Mouse (Mus musculus) forebrain, embryonic 16.5 days (tissue): ENCODE data around the gene Clstn1. TPM values are rescaled to one million over a fixed set of nuclear protein-coding genes. Genes with fewer than 3 reads are reported as not detected.
A peak's percentile ranks its signal among the peaks of the same experiment; 100 is the strongest.

Experiments used
- ATAC-seq: fragments of 200-750 bp; cut with Nextera tagmentation; 2 replicates; pipeline ENCODE4 v1.8.0; 2017; ENCODE audit warnings: mild to moderate bottlenecking, moderate library complexity
- H3K27ac ChIP-seq: fragments of 300-500 bp; sonication (generic); 2 replicates; pipeline ENCODE4 v1.5.1; 2014; ENCODE audit warnings: low read length, control low read depth
- H3K27me3 ChIP-seq: fragments of 300-500 bp; sonication (generic); replicated peaks from 2 replicates; pipeline ENCODE4 v1.6.1; 2014; ENCODE audit warnings: low read length; ENCODE audit not compliant: control insufficient read depth, insufficient read depth
- H3K36me3 ChIP-seq: fragments of 300-500 bp; sonication (generic); 2 replicates; pipeline ENCODE4 v1.6.1; 2014; ENCODE audit not compliant: control insufficient read depth, insufficient read depth
- H3K4me1 ChIP-seq: fragments of 300-500 bp; sonication (generic); replicated peaks from 2 replicates; pipeline ENCODE4 v1.6.1; 2014; ENCODE audit warnings: low read length; ENCODE audit not compliant: control insufficient read depth, insufficient read depth
- H3K4me2 ChIP-seq: fragments of 300-500 bp; sonication (generic); 2 replicates; pipeline ENCODE4 v1.6.1; 2014; ENCODE audit warnings: mild to moderate bottlenecking, low read length, control low read depth
- H3K4me3 ChIP-seq: fragments of 300-500 bp; sonication (generic); replicated peaks from 2 replicates; pipeline ENCODE4 v1.5.1; 2014; ENCODE audit warnings: mild to moderate bottlenecking, low read length, control low read depth
- H3K9ac ChIP-seq: fragments of 300-500 bp; sonication (generic); replicated peaks from 2 replicates; pipeline ENCODE4 v1.6.1; 2014; ENCODE audit warnings: low read depth, low read length, control low read depth
- H3K9me3 ChIP-seq: fragments of 300-500 bp; sonication (generic); 2 replicates; pipeline ENCODE4 v1.6.1; 2016; ENCODE audit warnings: low read length; ENCODE audit not compliant: control insufficient read depth
- WGBS: fragments of 180-500 bp; shearing (Covaris S2); extraction: QIAGEN DNeasy Blood & Tissue Kit; methylation state at CpG from one replicate; pipeline ENCODE4 v1.1.7; 2014; 5-methylcytosine and 5-hydroxymethylcytosine counted together
- polyA plus RNA-seq: library from polyadenylated mRNA; unstranded; fragments of >200 nt; fragmentation: Nextera tagmentation; extraction: Ambion mirVana; gene quantifications from 2 replicates; pipeline ENCODE4 v1.2.1, GENCODE M21; 2015

Clstn1 gene
- polyA plus RNA-seq, 1 experiment from 2014 or later, result 65.3 TPM

DNA sequence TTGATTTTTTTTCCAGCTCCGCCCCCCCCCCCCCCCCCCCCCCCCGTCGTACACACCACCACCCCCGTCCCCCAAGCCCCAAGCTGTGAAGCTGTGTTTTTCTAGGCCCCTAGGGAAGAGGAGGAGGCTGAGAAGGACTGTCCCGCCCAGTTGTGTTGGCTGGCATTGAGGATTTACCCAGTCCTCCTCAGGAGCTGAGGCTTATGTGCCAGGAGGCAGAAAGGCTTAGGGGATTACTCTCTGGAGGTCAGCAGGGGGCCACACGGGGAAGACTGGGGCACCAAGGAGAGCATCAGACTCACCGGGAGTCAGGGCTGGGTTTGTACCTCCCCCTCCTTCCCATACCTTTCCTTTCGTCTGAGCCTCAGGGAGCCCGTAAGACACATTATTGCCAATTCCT, 13.8 kb upstream of the Clstn1 start:
- no peaks in the 10 kb centered on the region for H3K27me3 ChIP-seq
- 21% methylated on average over 6 of the region's 9 CpGs for WGBS
- H3K4me1 ChIP-seq, result peaks cover 11% of the 10 kb centered on the region
- no peak overlapping the region for H3K4me2 ChIP-seq
- H3K27ac ChIP-seq, result no peak overlapping the region
- ATAC-seq, result no peak
- no peaks in the 10 kb centered on the region for H3K36me3 ChIP-seq
- no peak overlapping the region for H3K9ac ChIP-seq
- no peak overlapping the region for H3K4me3 ChIP-seq
- no peaks in the 10 kb centered on the region for H3K9me3 ChIP-seq

DNA sequence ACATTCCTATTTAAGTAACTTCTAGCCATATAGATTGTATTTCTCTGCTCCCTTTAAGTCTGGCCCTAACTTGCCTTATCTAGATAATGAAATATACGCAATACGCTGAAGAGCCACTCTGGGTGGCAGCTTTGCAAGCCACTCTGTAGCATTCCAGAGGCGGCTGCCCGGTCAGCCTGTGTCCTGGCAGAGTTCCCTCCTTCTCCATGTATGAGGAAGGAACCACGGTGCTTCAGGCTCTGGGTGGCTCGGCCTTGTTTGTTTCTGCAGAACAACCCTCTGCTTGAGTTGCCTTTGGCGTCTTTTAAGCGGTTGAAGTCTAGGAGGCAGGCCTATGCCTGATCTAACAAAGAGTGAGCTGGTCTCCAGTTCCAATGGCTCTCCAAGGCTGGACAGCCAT, 13.4 kb upstream of the Clstn1 start:
- ATAC-seq, result no peak
- Histone ChIP-seq H3K4me1 (peaks cover 9% of the 10 kb centered on the region), H3K4me2 (no peak overlapping the region), H3K27me3 (no peaks in the 10 kb centered on the region), H3K4me3 (no peak overlapping the region), H3K9me3 (no peaks in the 10 kb centered on the region), H3K27ac (no peak overlapping the region), H3K9ac (no peak overlapping the region), H3K36me3 (no peaks in the 10 kb centered on the region)
- WGBS, result 57% methylated on average over 8 of the region's 8 CpGs

DNA sequence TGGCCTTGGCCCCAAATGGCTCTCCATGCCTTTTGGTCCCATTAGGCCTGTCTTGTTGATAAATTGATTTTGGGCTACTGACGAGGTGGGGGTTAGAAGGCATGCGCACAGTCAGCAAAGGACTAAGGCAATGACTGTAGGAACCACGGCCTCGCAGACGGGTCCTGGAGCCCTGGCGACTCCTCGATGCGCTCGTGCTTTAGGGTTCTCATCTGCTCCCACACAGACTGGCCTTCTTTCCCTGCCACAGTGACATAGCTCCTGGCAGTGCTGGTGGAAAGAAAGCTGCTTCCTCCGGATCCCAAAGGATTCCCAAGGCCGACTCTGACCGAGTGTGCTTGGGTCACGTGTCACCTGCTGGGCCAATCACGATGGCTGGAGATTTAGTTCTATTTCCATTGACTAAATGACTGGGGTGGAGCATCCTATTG, 11.9 kb upstream of the Clstn1 start:
- whole genome bisulfite sequencing, result 78% methylated on average over 14 of the region's 14 CpGs
- H3K4me1 ChIP-seq, result peaks cover 23% of the 10 kb centered on the region
- no peak overlapping the region for H3K9ac ChIP-seq
- H3K36me3 ChIP-seq, result no peaks in the 10 kb centered on the region
- no peak for ATAC-seq
- no peak overlapping the region for H3K4me3 ChIP-seq
- no peak overlapping the region for H3K27ac ChIP-seq
- H3K9me3 ChIP-seq, result no peaks in the 10 kb centered on the region
- no peaks in the 10 kb centered on the region for H3K27me3 ChIP-seq
- no peak overlapping the region for H3K4me2 ChIP-seq

DNA sequence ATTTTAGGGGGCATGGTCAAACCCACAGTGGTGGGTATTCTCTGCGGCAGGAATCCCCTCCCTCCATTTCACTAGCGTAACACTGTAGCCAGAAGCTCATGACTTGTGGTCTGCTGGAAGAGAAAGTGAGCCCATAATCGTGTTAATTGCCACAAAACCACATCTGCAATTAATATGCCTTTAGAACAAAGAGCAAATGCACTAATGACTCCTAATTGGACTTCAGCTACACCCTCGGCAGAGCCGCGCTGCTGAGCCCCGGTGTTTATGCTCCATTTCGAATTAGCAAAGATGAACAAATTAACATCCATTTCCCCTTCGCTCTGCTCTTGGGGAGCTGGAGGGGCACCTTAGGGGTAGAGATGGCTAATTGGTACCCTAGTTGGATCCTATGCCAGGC, 10.2 kb upstream of the Clstn1 start:
- Histone ChIP-seq H3K27ac (no peak overlapping the region), H3K4me3 (no peak overlapping the region), H3K27me3 (no peaks in the 10 kb centered on the region), H3K36me3 (no peaks in the 10 kb centered on the region), H3K9ac (no peak overlapping the region), H3K4me2 (no peak overlapping the region), H3K4me1 (peaks cover 23% of the 10 kb centered on the region), H3K9me3 (no peaks in the 10 kb centered on the region)
- no peak for ATAC-seq
- WGBS, result 25% methylated on average over 9 of the region's 9 CpGs

DNA sequence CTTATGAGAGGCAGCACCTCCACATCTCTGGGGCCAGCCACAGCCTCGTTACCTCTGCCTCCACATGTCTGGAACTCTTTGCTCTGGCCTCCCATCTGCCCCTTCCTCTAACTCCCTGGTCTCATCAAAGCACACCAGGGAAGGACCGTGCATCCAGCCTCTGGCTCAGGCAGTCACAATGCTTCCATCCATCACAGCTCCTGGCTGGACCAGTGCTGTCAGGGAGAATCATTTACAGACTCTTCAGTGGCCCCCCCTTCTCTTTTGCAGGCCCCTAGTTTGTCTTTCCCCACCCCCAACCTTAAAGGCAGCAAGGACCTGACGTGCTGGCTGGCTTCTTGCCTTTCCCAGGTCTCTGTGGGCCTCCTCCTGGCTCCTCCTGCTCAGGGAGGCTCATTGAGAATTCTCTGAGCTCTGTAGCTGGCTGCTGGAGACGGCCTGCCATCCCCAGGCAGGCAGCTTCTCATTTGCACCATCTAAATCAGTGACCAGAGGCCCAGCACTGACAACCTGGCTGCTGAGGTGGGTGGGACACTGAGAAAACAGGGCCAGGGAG, 9.2 kb upstream of the Clstn1 start:
- H3K36me3 ChIP-seq, result no peaks in the 10 kb centered on the region

DNA sequence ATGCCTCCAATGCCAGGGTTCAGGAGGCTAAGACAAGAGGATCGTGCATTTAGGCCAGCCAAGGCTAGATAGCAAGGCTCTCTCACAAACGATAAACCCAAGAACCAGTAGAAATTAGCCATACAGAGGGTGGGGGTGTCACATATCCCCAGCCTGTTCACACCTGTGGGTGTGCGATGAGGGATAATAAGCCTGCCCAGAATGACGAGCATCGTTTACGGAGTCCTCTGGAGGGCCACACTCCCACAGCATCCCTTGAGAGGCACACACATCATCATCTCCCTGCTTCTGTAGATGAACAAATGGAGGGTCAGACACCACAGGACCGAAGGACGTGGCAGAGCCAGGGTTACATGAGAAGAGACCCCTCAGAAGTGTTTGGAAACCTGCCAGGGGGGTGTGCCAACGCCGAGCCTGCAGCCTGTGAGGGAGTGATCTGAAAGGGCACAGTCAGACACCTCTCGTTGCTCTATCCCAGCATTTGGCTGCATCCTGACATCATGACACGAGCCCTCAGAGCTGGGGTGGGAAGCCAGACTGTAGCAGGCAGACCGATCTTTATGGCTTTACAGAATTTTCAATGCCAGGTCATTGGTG, 8.1 kb upstream of the Clstn1 start:
- no peak overlapping the region for H3K9ac ChIP-seq
- no peak overlapping the region for H3K4me2 ChIP-seq
- H3K27me3 ChIP-seq, result no peaks in the 10 kb centered on the region
- ATAC-seq, result peak; percentile 24
- H3K27ac ChIP-seq, result no peak overlapping the region
- H3K36me3 ChIP-seq, result no peaks in the 10 kb centered on the region
- peaks cover 18% of the 10 kb centered on the region for H3K4me1 ChIP-seq
- no peak overlapping the region for H3K4me3 ChIP-seq
- H3K9me3 ChIP-seq, result no peaks in the 10 kb centered on the region
- WGBS, result 41% methylated on average over 13 of the region's 13 CpGs

More for the DNA sequence above, 9.2 kb upstream of the Clstn1 start:
- H3K27ac ChIP-seq, result no peak overlapping the region
- H3K4me2 ChIP-seq, result no peak overlapping the region
- H3K9ac ChIP-seq, result no peak overlapping the region
- 20% methylated on average over 4 of the region's 4 CpGs for WGBS
- no peaks in the 10 kb centered on the region for H3K9me3 ChIP-seq
- peaks cover 18% of the 10 kb centered on the region for H3K4me1 ChIP-seq
- no peak for ATAC-seq
- no peak overlapping the region for H3K4me3 ChIP-seq
- H3K27me3 ChIP-seq, result no peaks in the 10 kb centered on the region

DNA sequence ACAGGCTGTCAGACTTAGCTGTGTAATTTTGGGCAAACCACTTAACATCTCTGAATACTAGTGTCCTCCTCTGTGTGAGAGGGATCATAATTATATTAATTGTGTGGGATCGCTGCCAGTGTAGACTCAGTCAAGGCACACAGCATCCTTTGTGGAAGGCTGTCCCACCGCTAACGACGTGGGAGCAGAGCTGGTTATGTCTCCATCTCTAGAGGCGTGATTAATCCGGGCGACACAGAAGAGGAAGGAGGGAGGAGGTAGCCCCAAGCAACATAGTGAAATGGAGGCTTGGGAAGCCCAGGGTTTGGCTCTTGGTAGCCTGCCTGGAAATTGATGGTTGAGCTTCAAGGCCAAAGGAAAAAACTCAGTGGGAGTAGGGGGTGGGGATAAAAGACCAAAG, 7.4 kb upstream of the Clstn1 start:
- Histone ChIP-seq H3K36me3 (no peaks in the 10 kb centered on the region), H3K4me3 (no peak overlapping the region), H3K9ac (no peak overlapping the region), H3K4me2 (no peak overlapping the region), H3K4me1 (peaks cover 18% of the 10 kb centered on the region), H3K27me3 (no peaks in the 10 kb centered on the region), H3K9me3 (no peaks in the 10 kb centered on the region), H3K27ac (no peak overlapping the region)
- peak; percentile 63 for ATAC-seq
- 10% methylated on average over 7 of the region's 7 CpGs for WGBS

DNA sequence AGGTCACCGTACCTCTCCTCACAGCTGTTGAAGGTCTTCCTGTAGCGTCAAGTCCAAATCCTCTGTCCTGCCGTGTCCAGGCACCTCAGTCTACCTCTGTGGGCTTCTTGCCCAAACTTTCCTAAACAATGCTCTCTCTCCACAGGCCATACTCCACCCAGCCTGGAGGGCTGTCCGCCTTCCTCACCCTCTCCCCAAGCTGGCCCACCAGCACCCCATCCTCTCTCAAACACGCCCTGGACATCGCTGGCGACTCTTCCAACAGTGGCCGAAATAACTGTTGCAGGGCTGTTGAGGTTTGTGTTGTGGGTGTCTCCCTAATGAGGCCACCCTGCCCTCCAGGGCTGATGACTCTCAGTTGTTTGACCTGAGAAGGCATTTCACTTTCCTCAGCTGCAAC, 1.0 kb upstream of the Clstn1 start:
- 89% methylated on average over 8 of the region's 8 CpGs for WGBS

DNA sequence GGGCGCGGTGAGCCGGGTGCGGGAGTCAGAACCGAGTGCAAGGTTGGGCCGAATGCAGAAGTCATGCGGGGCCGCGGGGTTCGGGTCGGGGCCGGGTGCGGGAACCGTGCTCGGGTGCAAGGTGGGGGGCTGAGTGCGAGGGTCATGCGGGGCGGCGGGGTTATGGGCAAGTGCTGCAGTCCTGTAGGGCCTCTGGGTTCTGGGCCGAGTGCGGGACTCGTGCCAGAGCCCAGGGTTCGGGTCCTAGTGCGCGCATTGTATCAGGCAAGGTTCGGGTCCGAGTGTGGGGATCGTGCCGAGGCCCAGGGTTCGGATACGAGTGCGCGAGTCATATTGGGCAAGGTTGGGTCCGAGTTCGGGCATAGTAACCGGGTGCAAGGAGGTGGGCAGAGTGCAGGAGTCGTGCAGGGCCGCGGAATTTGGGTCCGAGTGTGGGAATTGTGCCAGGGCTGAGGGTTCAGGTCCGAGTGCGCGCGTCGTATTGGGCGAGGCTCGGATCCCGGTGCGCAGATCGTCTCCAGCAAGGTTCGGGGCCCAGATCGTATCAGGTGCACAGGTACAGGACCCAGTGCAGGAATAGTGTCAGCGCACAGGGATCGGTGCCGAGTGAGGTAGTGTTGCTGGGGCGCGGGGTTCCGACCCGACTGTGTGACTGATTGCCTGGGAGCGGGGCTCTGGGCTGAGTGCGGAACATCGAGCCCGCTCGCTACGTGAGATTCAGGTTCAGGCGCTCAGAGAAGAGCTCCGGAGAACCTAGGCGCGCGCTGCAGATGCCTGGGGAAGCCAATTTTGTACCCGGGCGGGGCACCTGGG, 721 bp downstream of the Clstn1 start:
- Histone ChIP-seq H3K4me1 (peaks cover 17% of the 10 kb centered on the region), H3K4me2 (peak overlapping the region; percentile 99), H3K4me3 (peak overlapping the region; percentile 87), H3K36me3 (no peaks in the 10 kb centered on the region; the same call in 1 of the 2 replicates), H3K27ac (peak overlapping the region; percentile 86), H3K27me3 (no peaks in the 10 kb centered on the region), H3K9me3 (no peaks in the 10 kb centered on the region), H3K9ac (peak overlapping the region; percentile 83)
- WGBS, result under 1% methylated on average over 65 of the region's 72 CpGs
- peak; percentile 51 for ATAC-seq

More for the DNA sequence above, 1.0 kb upstream of the Clstn1 start:
- H3K9me3 ChIP-seq, result no peaks in the 10 kb centered on the region
- H3K27ac ChIP-seq, result no peak overlapping the region
- H3K4me2 ChIP-seq, result no peak overlapping the region
- H3K4me3 ChIP-seq, result no peak overlapping the region
- no peaks in the 10 kb centered on the region for H3K36me3 ChIP-seq
- no peak for ATAC-seq
- H3K27me3 ChIP-seq, result no peaks in the 10 kb centered on the region
- no peak overlapping the region for H3K9ac ChIP-seq
- peaks cover 17% of the 10 kb centered on the region for H3K4me1 ChIP-seq
